Comparison of ENCODE assay signal across 8 mouse cellular contexts in the genomic region with DNA sequence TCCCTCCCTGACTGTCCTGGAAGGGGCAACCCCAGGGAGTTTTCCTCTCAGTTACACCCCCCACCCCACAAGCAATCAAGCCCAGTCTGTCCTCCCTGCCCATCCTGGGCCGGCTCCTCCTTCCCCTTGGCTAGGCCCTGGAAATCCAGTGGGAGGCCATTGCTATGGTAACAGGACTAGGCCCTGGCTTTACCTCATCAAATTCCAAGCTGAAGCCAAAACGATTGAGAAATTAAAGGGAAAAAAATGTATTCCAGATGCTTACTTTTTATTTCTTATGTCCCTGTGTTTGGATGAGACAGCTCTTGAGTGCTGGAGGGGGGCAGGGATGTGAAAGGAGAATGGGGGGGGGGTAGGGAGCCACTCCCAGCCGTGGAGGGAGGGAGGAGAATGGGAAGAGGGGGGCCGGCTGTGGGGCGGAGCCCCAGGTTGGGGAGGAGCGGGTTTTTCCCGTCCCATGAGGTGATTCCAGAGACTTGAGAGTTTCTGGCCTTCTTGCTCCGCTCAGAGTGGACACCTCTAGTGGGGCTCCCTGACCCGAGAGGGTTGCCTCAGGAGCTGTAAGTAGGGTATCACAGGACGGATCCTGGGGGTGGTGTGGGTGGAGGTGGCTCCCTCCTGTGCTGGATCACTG. TPM values are rescaled to one million over a fixed set of nuclear protein-coding genes. Genes with fewer than 3 reads are reported as not detected.
DNase-seq lines count a peak whose midpoint lies in the region; ATAC-seq lines count a peak whose summit lies in the region.

No protein-coding gene starts in this region.

- H3K9me3 ChIP-seq in embryonic facial prominence, embryonic 13.5 days = no peaks in the 10 kb centered on the region
- no peaks in the 10 kb centered on the region for H3K9me3 ChIP-seq in heart, embryonic 10.5 days
- H3K9me3 ChIP-seq in liver, embryonic 12.5 days (replicated peaks) = no peaks in the 10 kb centered on the region
- no peaks in the 10 kb centered on the region for H3K9me3 ChIP-seq in neural tube, embryonic 12.5 days

- H3K9ac ChIP-seq in embryonic facial prominence, embryonic 13.5 days = peak overlapping the region; percentile 71
- H3K9ac ChIP-seq in liver, embryonic 12.5 days = no peak overlapping the region
- peak overlapping the region; percentile 27 for H3K9ac ChIP-seq in neural tube, embryonic 12.5 days

- 3% methylated on average over 10 of the region's 10 CpGs for WGBS in embryonic facial prominence, embryonic 13.5 days
- WGBS in heart, embryonic 10.5 days = 7% methylated on average over 9 of the region's 10 CpGs
- 34% methylated on average over 10 of the region's 10 CpGs for WGBS in liver, embryonic 12.5 days (ENCODE audit: insufficient replicate concordance)
- WGBS in neural tube, embryonic 12.5 days = 6% methylated on average over 10 of the region's 10 CpGs

- peak overlapping the region; percentile 77 for H3K4me2 ChIP-seq in embryonic facial prominence, embryonic 13.5 days
- H3K4me2 ChIP-seq in liver, embryonic 12.5 days = peak overlapping the region; percentile 34
- peak overlapping the region; percentile 52 for H3K4me2 ChIP-seq in neural tube, embryonic 12.5 days (replicated peaks)

- peaks cover 57% of the 10 kb centered on the region for H3K4me1 ChIP-seq in embryonic facial prominence, embryonic 13.5 days
- peaks cover 51% of the 10 kb centered on the region for H3K4me1 ChIP-seq in heart, embryonic 10.5 days
- H3K4me1 ChIP-seq in liver, embryonic 12.5 days = peaks cover 52% of the 10 kb centered on the region
- H3K4me1 ChIP-seq in neural tube, embryonic 12.5 days = peaks cover 33% of the 10 kb centered on the region

- DNase-seq in cerebellum, adult 11-12 months = peak; percentile 48
- no peak for DNase-seq in cerebellum, adult 11 months
- DNase-seq in heart, embryonic 10.5 days (ENCODE audit: low spot score) = no peak
- peak; percentile 57 for DNase-seq in kidney, adult 9 months
- DNase-seq in yolk sac, embryonic 10.5 days (ENCODE audit: low spot score) = peak; percentile 56

- no peaks in the 10 kb centered on the region for H3K27me3 ChIP-seq in embryonic facial prominence, embryonic 13.5 days
- H3K27me3 ChIP-seq in heart, embryonic 10.5 days (ENCODE audit: insufficient read depth, poor library complexity, severe bottlenecking) = no peaks in the 10 kb centered on the region
- H3K27me3 ChIP-seq in liver, embryonic 12.5 days (replicated peaks) = peaks cover 44% of the 10 kb centered on the region
- no peaks in the 10 kb centered on the region for H3K27me3 ChIP-seq in neural tube, embryonic 12.5 days (replicated peaks)

- peak overlapping the region; percentile 98 for H3K27ac ChIP-seq in embryonic facial prominence, embryonic 13.5 days
- peak overlapping the region; percentile 80 for H3K27ac ChIP-seq in heart, embryonic 10.5 days
- H3K27ac ChIP-seq in liver, embryonic 12.5 days = no peak overlapping the region
- no peak overlapping the region for H3K27ac ChIP-seq in neural tube, embryonic 12.5 days

- ATAC-seq in embryonic facial prominence, embryonic 13.5 days (ENCODE audit: insufficient number of reproducible peaks, insufficient read depth, low FRiP score, low TSS enrichment, low read depth) = peak; percentile 35
- ATAC-seq in liver, embryonic 12.5 days = no peak
- ATAC-seq in neural tube, embryonic 12.5 days (ENCODE audit: low FRiP score, low read depth) = no peak

- H3K36me3 ChIP-seq in embryonic facial prominence, embryonic 13.5 days = peaks cover 58% of the 10 kb centered on the region
- H3K36me3 ChIP-seq in heart, embryonic 10.5 days = peaks cover 54% of the 10 kb centered on the region
- H3K36me3 ChIP-seq in liver, embryonic 12.5 days = peaks cover 37% of the 10 kb centered on the region
- H3K36me3 ChIP-seq in neural tube, embryonic 12.5 days = peaks cover 54% of the 10 kb centered on the region

- H3K4me3 ChIP-seq in embryonic facial prominence, embryonic 13.5 days = peak overlapping the region; percentile 64
- H3K4me3 ChIP-seq in heart, embryonic 10.5 days = peak overlapping the region; percentile 50
- H3K4me3 ChIP-seq in liver, embryonic 12.5 days = no peak overlapping the region
- H3K4me3 ChIP-seq in neural tube, embryonic 12.5 days = peak overlapping the region; percentile 13; the same call in 1 of the 2 replicates

RNA-seq across cellular contexts. Expression of a gene that starts 2.3 kb away (rescaled TPM):
- polyA plus RNA-seq in embryonic facial prominence, embryonic 13.5 days (2015; fragmentation: Nextera tagmentation; extraction: Ambion mirVana) = 35.5 and 42.2 TPM in 2 replicates
- 24.7 and 25.9 TPM in 2 replicates for polyA plus RNA-seq in heart, embryonic 10.5 days (2016; fragmentation: Nextera tagmentation; extraction: Ambion mirVana)
- polyA plus RNA-seq in liver, embryonic 12.5 days (2016; fragmentation: Nextera tagmentation; extraction: Ambion mirVana) = 7.9 and 8.7 TPM in 2 replicates
- polyA plus RNA-seq in neural tube, embryonic 12.5 days (2016; fragmentation: Nextera tagmentation; extraction: Ambion mirVana) = 30.1 and 32.2 TPM in 2 replicates

RNA-seq across cellular contexts. Expression of a gene that starts 12.9 kb away (rescaled TPM):
- polyA plus RNA-seq in embryonic facial prominence, embryonic 13.5 days (2015; fragmentation: Nextera tagmentation; extraction: Ambion mirVana) = 1.1 and 1.6 TPM in 2 replicates
- 1.1 and 1.6 TPM in 2 replicates for polyA plus RNA-seq in heart, embryonic 10.5 days (2016; fragmentation: Nextera tagmentation; extraction: Ambion mirVana)
- 0.30 and 0.61 TPM in 2 replicates for polyA plus RNA-seq in liver, embryonic 12.5 days (2016; fragmentation: Nextera tagmentation; extraction: Ambion mirVana)
- polyA plus RNA-seq in neural tube, embryonic 12.5 days (2016; fragmentation: Nextera tagmentation; extraction: Ambion mirVana) = 40.0 and 51.0 TPM in 2 replicates

RNA-seq across cellular contexts. Expression of a gene that starts 13.1 kb away (rescaled TPM):
- polyA plus RNA-seq in embryonic facial prominence, embryonic 13.5 days (2015; fragmentation: Nextera tagmentation; extraction: Ambion mirVana) = 291 and 303 TPM in 2 replicates
- polyA plus RNA-seq in heart, embryonic 10.5 days (2016; fragmentation: Nextera tagmentation; extraction: Ambion mirVana) = 223 and 273 TPM in 2 replicates
- polyA plus RNA-seq in liver, embryonic 12.5 days (2016; fragmentation: Nextera tagmentation; extraction: Ambion mirVana) = 228 and 230 TPM in 2 replicates
- polyA plus RNA-seq in neural tube, embryonic 12.5 days (2016; fragmentation: Nextera tagmentation; extraction: Ambion mirVana) = 237 and 239 TPM in 2 replicates

Comparison
In these comparisons a context has a peak if more than half of its experiments do, and no peak if none do; other contexts are left out.
1. DNase-seq: peak in cerebellum, adult 11-12 months (single experiment), kidney, adult 9 months (single experiment) and yolk sac, embryonic 10.5 days (single experiment); none in cerebellum, adult 11 months (single experiment) and heart, embryonic 10.5 days (single experiment).
2. H3K27ac ChIP-seq: peak in embryonic facial prominence, embryonic 13.5 days (single experiment) and heart, embryonic 10.5 days (single experiment); none in liver, embryonic 12.5 days (single experiment) and neural tube, embryonic 12.5 days (single experiment).
3. RNA of a gene that starts 12.9 kb away (polyA plus RNA-seq): 40.0 to 51.0 TPM in neural tube, embryonic 12.5 days; 1.1 to 1.6 TPM in heart, embryonic 10.5 days, 1.1 to 1.6 TPM in embryonic facial prominence, embryonic 13.5 days and 0.30 to 0.61 TPM in liver, embryonic 12.5 days; every median in the first group is over 10 times any median in the second.
4. Peak in every context shown above with its lines, with median percentiles within 50 percentile points of each other: H3K4me2 ChIP-seq.